Mouse (Mus musculus): Measurements from ENCODE around the gene Ttc23.

The Ttc23 gene

GRCm38 (mm10) chr7:67741706-67742105 lies 94.5 kb downstream of the Ttc23 start:
- no peak for DNase-seq (ENCODE audit: low read depth, low spot score)

GRCm38 (mm10) chr7:67747731-67748305 lies 100.6 kb downstream of the Ttc23 start:
- DNase-seq (ENCODE audit: low read depth, low spot score) = no peak

- no peak for DNase-seq (ENCODE audit: low read depth, low spot score)
Observed at GRCm38 (mm10) chr7:67749441-67750239, 102.4 kb downstream of the Ttc23 start.

GRCm38 (mm10) chr7:67754606-67755005 lies 107.4 kb downstream of the Ttc23 start:
- no peak for DNase-seq (ENCODE audit: low read depth, low spot score)

- no peak for DNase-seq (ENCODE audit: low read depth, low spot score)
Observed at GRCm38 (mm10) chr7:67755366-67755765, 108.2 kb downstream of the Ttc23 start.

- DNase-seq (ENCODE audit: low read depth, low spot score) = no peak
Observed at GRCm38 (mm10) chr7:67756636-67757035, 109.4 kb downstream of the Ttc23 start.

- DNase-seq (ENCODE audit: low read depth, low spot score) = no peak
Observed at GRCm38 (mm10) chr7:67758506-67758857, 111.3 kb downstream of the Ttc23 start.

- DNase-seq (ENCODE audit: low read depth, low spot score) = peak; percentile 93
Observed at GRCm38 (mm10) chr7:67758858-67759628, 111.8 kb downstream of the Ttc23 start.

- peak; percentile 93 for DNase-seq (ENCODE audit: low read depth, low spot score)
Observed at GRCm38 (mm10) chr7:67759629-67759995, 112.4 kb downstream of the Ttc23 start, which contains the start of gene Synm. Gene Synm, minus strand, starts transcription at chr7:67759742.

- no peak for DNase-seq (ENCODE audit: low read depth, low spot score)
Observed at GRCm38 (mm10) chr7:67763625-67764024, 116.4 kb downstream of the Ttc23 start.

GRCm38 (mm10) chr7:67768125-67768524 lies 120.9 kb downstream of the Ttc23 start:
- DNase-seq (ENCODE audit: low read depth, low spot score) = no peak

- DNase-seq (ENCODE audit: low read depth, low spot score) = no peak
Observed at GRCm38 (mm10) chr7:67769487-67769886, 122.3 kb downstream of the Ttc23 start.

- DNase-seq (ENCODE audit: low read depth, low spot score) = no peak
Observed at GRCm38 (mm10) chr7:67772231-67772630, 125.0 kb downstream of the Ttc23 start.

GRCm38 (mm10) chr7:67775623-67776022 lies 128.4 kb downstream of the Ttc23 start:
- DNase-seq (ENCODE audit: low read depth, low spot score) = no peak

GRCm38 (mm10) chr7:67776636-67777305 lies 129.6 kb downstream of the Ttc23 start:
- DNase-seq (ENCODE audit: low read depth, low spot score) = no peak

GRCm38 (mm10) chr7:67787861-67788260 lies 140.7 kb downstream of the Ttc23 start:
- no peak for DNase-seq (ENCODE audit: low read depth, low spot score)

- peak; percentile 74 for DNase-seq (ENCODE audit: low read depth, low spot score)
Observed at GRCm38 (mm10) chr7:67788713-67789112, 141.5 kb downstream of the Ttc23 start.

- DNase-seq (ENCODE audit: low read depth, low spot score) = no peak
Observed at GRCm38 (mm10) chr7:67791256-67791655, 144.0 kb downstream of the Ttc23 start.

- no peak for DNase-seq (ENCODE audit: low read depth, low spot score)
Observed at GRCm38 (mm10) chr7:67793449-67793848, 146.2 kb downstream of the Ttc23 start.

- no peak for DNase-seq (ENCODE audit: low read depth, low spot score)
Observed at GRCm38 (mm10) chr7:67797065-67797464, 149.9 kb downstream of the Ttc23 start.

- DNase-seq (ENCODE audit: low read depth, low spot score) = no peak
Observed at GRCm38 (mm10) chr7:67798476-67798875, 151.3 kb downstream of the Ttc23 start.

- DNase-seq (ENCODE audit: low read depth, low spot score) = no peak
Observed at GRCm38 (mm10) chr7:67800547-67800946, 153.3 kb downstream of the Ttc23 start.

Measured in ZHBTc4 (cell line).